Mouse (Mus musculus): ENCODE measurements around the gene Zfp296. TPM values are rescaled to one million over a fixed set of nuclear protein-coding genes. Genes with fewer than 3 reads are reported as not detected.

The Zfp296 gene
- total RNA-seq, 2 experiments from 2014 or later: 0.20 to 0.36 TPM

Other genes starting within 250 kb of the Zfp296 start
- gene Ercc1, start 232.5 kb upstream of the Zfp296 start, total RNA-seq (2021): 10 to 100 TPM; 41.1 to 48.0 TPM
- 1 to 10 TPM; 6.5 to 9.4 TPM for gene Cd3eap, start 217.8 kb upstream of the Zfp296 start, total RNA-seq (2021)
- 10 to 100 TPM; 25.0 to 28.4 TPM for gene Ppp1r13l, start 217.5 kb upstream of the Zfp296 start, total RNA-seq (2021)
- 10 to 100 TPM; 12.4 to 15.7 TPM for gene Ercc2, start 195.3 kb upstream of the Zfp296 start, total RNA-seq (2021)
- gene Klc3, start 173.2 kb upstream of the Zfp296 start, total RNA-seq (2021): under 1 TPM; 0.45 to 0.63 TPM
- 1,000 to 10,000 TPM; 3,946 to 4,137 TPM for gene Ckm, start 172.5 kb upstream of the Zfp296 start, total RNA-seq (2021)
- 10 to 100 TPM; 23.3 to 25.0 TPM for gene Mark4, start 118.5 kb upstream of the Zfp296 start, total RNA-seq (2021)
- 1 to 10 TPM in 1 of 2 experiments, under 1 TPM in 1; 0.79 to 1.1 TPM for gene Exoc3l2, start 114.0 kb upstream of the Zfp296 start, total RNA-seq (2021)
- 1 to 10 TPM; 2.0 to 2.2 TPM for gene Bloc1s3, start 68.9 kb upstream of the Zfp296 start, total RNA-seq (2021)
- gene Trappc6a, start 68.9 kb upstream of the Zfp296 start, total RNA-seq (2021): 10 to 100 TPM; 48.9 to 49.6 TPM
- gene Nkpd1, start 59.4 kb upstream of the Zfp296 start, total RNA-seq (2021): not detected
- gene Ppp1r37, start 14.2 kb upstream of the Zfp296 start, total RNA-seq (2021): 10 to 100 TPM; 41.3 to 41.5 TPM
- gene Gemin7, start 308 bp downstream of the Zfp296 start, total RNA-seq (2021): 10 to 100 TPM; 45.6 to 49.8 TPM
- 10 to 100 TPM; 21.5 to 22.6 TPM for gene Clasrp, start 27.2 kb downstream of the Zfp296 start, total RNA-seq (2021)
- 1 to 10 TPM; 6.3 to 9.6 TPM for gene Relb, start 52.2 kb downstream of the Zfp296 start, total RNA-seq (2021)
- gene Clptm1, start 87.7 kb downstream of the Zfp296 start, total RNA-seq (2021): 10 to 100 TPM; 80.2 to 82.8 TPM
- under 1 TPM; 0.41 to 0.55 TPM for gene Apoc2, start 100.7 kb downstream of the Zfp296 start, total RNA-seq (2021)
- gene Gm44805, start 104.1 kb downstream of the Zfp296 start, total RNA-seq (2021): not detected
- not detected for gene Apoc4, start 104.2 kb downstream of the Zfp296 start, total RNA-seq (2021)
- 1 to 10 TPM; 2.2 to 8.9 TPM for gene Apoc1, start 115.4 kb downstream of the Zfp296 start, total RNA-seq (2021)
- gene Apoe, start 121.9 kb downstream of the Zfp296 start, total RNA-seq (2021): 100 to 1,000 TPM; 243 to 352 TPM
- 100 to 1,000 TPM; 107 to 120 TPM for gene Tomm40, start 138.2 kb downstream of the Zfp296 start, total RNA-seq (2021)
- 10 to 100 TPM; 37.2 to 39.7 TPM for gene Nectin2, start 173.2 kb downstream of the Zfp296 start, total RNA-seq (2021)
- gene Bcam, start 193.7 kb downstream of the Zfp296 start, total RNA-seq (2021): 100 to 1,000 TPM; 225 to 236 TPM
- gene Cblc, start 219.5 kb downstream of the Zfp296 start, total RNA-seq (2021): not detected
- 1 to 10 TPM; 3.9 to 4.5 TPM for gene Bcl3, start 245.5 kb downstream of the Zfp296 start, total RNA-seq (2021)

All from heart, postnatal 14 days (tissue).